Mouse (Mus musculus) stomach, embryonic 14.5 days (tissue): ENCODE data around the gene Grap. TPM values are rescaled to one million over a fixed set of nuclear protein-coding genes. Genes with fewer than 3 reads are reported as not detected.

Source experiments
- ATAC-seq: fragments of 200-750 bp; cut with Nextera tagmentation; 2 replicates; pipeline ENCODE4 v1.8.0; 2017; ENCODE audit warnings: low read depth, moderate TSS enrichment; ENCODE audit not compliant: insufficient number of reproducible peaks, insufficient read depth, low FRiP score
- H3K27ac ChIP-seq: fragments of 300-500 bp; sonication (generic); 2 replicates; pipeline ENCODE4 v1.5.1; 2014; ENCODE audit warnings: mild to moderate bottlenecking, low read length, moderate library complexity, mixed read lengths
- H3K27me3 ChIP-seq: fragments of 300-500 bp; sonication (generic); 2 replicates; pipeline ENCODE4 v1.6.1; 2014; ENCODE audit warnings: low read length, control low read depth, mixed read lengths; ENCODE audit not compliant: control insufficient read depth, insufficient read depth
- H3K36me3 ChIP-seq: fragments of 300-500 bp; sonication (generic); 2 replicates; pipeline ENCODE4 v1.6.1; 2014; ENCODE audit warnings: mild to moderate bottlenecking, control low read depth, low read length, moderate library complexity, mixed read lengths; ENCODE audit not compliant: control insufficient read depth, insufficient read depth
- H3K4me1 ChIP-seq: fragments of 300-500 bp; sonication (generic); 2 replicates; pipeline ENCODE4 v1.6.1; 2014; ENCODE audit warnings: low read length, control low read depth, mixed read lengths; ENCODE audit not compliant: control insufficient read depth, insufficient read depth
- H3K4me2 ChIP-seq: fragments of 300-500 bp; sonication (generic); replicated peaks from 2 replicates; pipeline ENCODE4 v1.6.1; 2014; ENCODE audit warnings: low read depth, low read length, control low read depth
- H3K4me3 ChIP-seq: fragments of 300-500 bp; sonication (generic); 2 replicates; pipeline ENCODE4 v1.5.1; 2014; ENCODE audit warnings: low read depth, low read length, control low read depth
- H3K9ac ChIP-seq: fragments of 300-500 bp; sonication (generic); replicated peaks from 2 replicates; pipeline ENCODE4 v1.6.1; 2014; ENCODE audit warnings: low read depth, mild to moderate bottlenecking, control low read depth, low read length, moderate library complexity, mixed read lengths
- H3K9me3 ChIP-seq: fragments of 300-500 bp; sonication (generic); 2 replicates; pipeline ENCODE4 v1.6.1; 2016; ENCODE audit warnings: low read depth, low read length, control low read depth; ENCODE audit not compliant: control insufficient read depth
- WGBS: fragments of 180-500 bp; shearing (Covaris S2); extraction: QIAGEN DNeasy Blood & Tissue Kit; methylation state at CpG from one replicate; pipeline ENCODE4 v1.1.7; 2014; 5-methylcytosine and 5-hydroxymethylcytosine counted together
- polyA plus RNA-seq: library from polyadenylated mRNA; unstranded; fragments of >200 nt; fragmentation: Nextera tagmentation; extraction: Ambion mirVana; gene quantifications from 2 replicates; pipeline ENCODE4 v1.2.1, GENCODE M21; 2014

Gene Grap
- polyA plus RNA-seq, 1 experiment from 2014 or later: 7.1 TPM

- 79% methylated on average over 5 of the region's 5 CpGs for WGBS
- H3K4me2 ChIP-seq: no peak overlapping the region
- no peaks in the 10 kb centered on the region for H3K9me3 ChIP-seq
- H3K36me3 ChIP-seq: no peaks in the 10 kb centered on the region
- H3K4me3 ChIP-seq: no peak overlapping the region
- H3K4me1 ChIP-seq: peaks cover 5% of the 10 kb centered on the region; the same call in 1 of the 2 replicates
- H3K27ac ChIP-seq: no peak overlapping the region
- ATAC-seq: no peak
- H3K27me3 ChIP-seq: no peaks in the 10 kb centered on the region
- H3K9ac ChIP-seq: no peak overlapping the region
Observed at GRCm38 (mm10) chr11:61643184-61643961, 9.7 kb upstream of the Grap start.

GRCm38 (mm10) chr11:61644576-61645326, 8.3 kb upstream of the Grap start:
- Histone ChIP-seq H3K9ac (no peak overlapping the region), H3K36me3 (no peaks in the 10 kb centered on the region), H3K4me1 (peaks cover 5% of the 10 kb centered on the region; the same call in 1 of the 2 replicates), H3K4me3 (no peak overlapping the region), H3K27ac (peak overlapping the region; percentile 66), H3K4me2 (no peak overlapping the region), H3K27me3 (no peaks in the 10 kb centered on the region), H3K9me3 (no peaks in the 10 kb centered on the region)
- no peak for ATAC-seq
- WGBS: 59% methylated on average over 11 of the region's 11 CpGs

GRCm38 (mm10) chr11:61645357-61645857, 7.7 kb upstream of the Grap start:
- Histone ChIP-seq H3K4me2 (no peak overlapping the region), H3K27ac (no peak overlapping the region), H3K27me3 (no peaks in the 10 kb centered on the region), H3K9ac (no peak overlapping the region), H3K4me3 (no peak overlapping the region), H3K9me3 (no peaks in the 10 kb centered on the region), H3K36me3 (no peaks in the 10 kb centered on the region), H3K4me1 (peaks cover 5% of the 10 kb centered on the region; the same call in 1 of the 2 replicates)
- no peak for ATAC-seq
- WGBS: 60% methylated on average over 5 of the region's 5 CpGs

- Histone ChIP-seq H3K9me3 (no peaks in the 10 kb centered on the region), H3K9ac (no peak overlapping the region), H3K27ac (no peak overlapping the region), H3K4me3 (no peak overlapping the region), H3K4me1 (peaks cover 5% of the 10 kb centered on the region; the same call in 1 of the 2 replicates), H3K27me3 (no peaks in the 10 kb centered on the region), H3K36me3 (no peaks in the 10 kb centered on the region), H3K4me2 (no peak overlapping the region)
- 50% methylated on average over 2 of the region's 2 CpGs for WGBS
- ATAC-seq: no peak
Observed at GRCm38 (mm10) chr11:61646499-61647039, 6.5 kb upstream of the Grap start.

GRCm38 (mm10) chr11:61647110-61647910, 5.8 kb upstream of the Grap start:
- ATAC-seq: no peak
- peaks cover 5% of the 10 kb centered on the region; the same call in 1 of the 2 replicates for H3K4me1 ChIP-seq
- no peak overlapping the region for H3K9ac ChIP-seq

GRCm38 (mm10) chr11:61647956-61648748, 4.9 kb upstream of the Grap start:
- H3K4me3 ChIP-seq: no peak overlapping the region
- H3K27ac ChIP-seq: no peak overlapping the region
- H3K9me3 ChIP-seq: no peaks in the 10 kb centered on the region
- WGBS: 78% methylated on average over 6 of the region's 6 CpGs
- H3K27me3 ChIP-seq: no peaks in the 10 kb centered on the region
- H3K9ac ChIP-seq: no peak overlapping the region
- peaks cover 5% of the 10 kb centered on the region; the same call in 1 of the 2 replicates for H3K4me1 ChIP-seq
- ATAC-seq: no peak
- no peaks in the 10 kb centered on the region for H3K36me3 ChIP-seq
- H3K4me2 ChIP-seq: no peak overlapping the region

More at GRCm38 (mm10) chr11:61647110-61647910, 5.8 kb upstream of the Grap start:
- H3K9me3 ChIP-seq: no peaks in the 10 kb centered on the region
- no peak overlapping the region for H3K4me3 ChIP-seq
- no peak overlapping the region for H3K4me2 ChIP-seq
- no peaks in the 10 kb centered on the region for H3K36me3 ChIP-seq
- H3K27me3 ChIP-seq: no peaks in the 10 kb centered on the region
- WGBS: 75% methylated on average over 10 of the region's 10 CpGs
- H3K27ac ChIP-seq: no peak overlapping the region

GRCm38 (mm10) chr11:61648749-61649115, 4.3 kb upstream of the Grap start:
- Histone ChIP-seq H3K9ac (no peak overlapping the region), H3K27me3 (no peaks in the 10 kb centered on the region), H3K36me3 (no peaks in the 10 kb centered on the region), H3K4me2 (no peak overlapping the region), H3K27ac (no peak overlapping the region), H3K9me3 (no peaks in the 10 kb centered on the region), H3K4me3 (no peak overlapping the region), H3K4me1 (peaks cover 5% of the 10 kb centered on the region; the same call in 1 of the 2 replicates)
- 72% methylated on average over 7 of the region's 7 CpGs for WGBS
- ATAC-seq: no peak
